Mouse (Mus musculus): ENCODE data around the gene Cops4. TPM values are rescaled to one million over a fixed set of nuclear protein-coding genes. Genes with fewer than 3 reads are reported as not detected.

The Cops4 gene
- polyA plus RNA-seq, 1 experiment from 2014 or later = 163 TPM

GRCm38 (mm10) chr5:100551952-100552351 lies 33.8 kb downstream of the Cops4 start:
- H3K9ac ChIP-seq (ENCODE audit: low read length) = no peak overlapping the region
- no peak for ATAC-seq (ENCODE audit: insufficient read depth, low FRiP score)
- no peak overlapping the region for H3K27ac ChIP-seq (ENCODE audit: low read length)
- peaks cover 11% of the 10 kb centered on the region; the same call in 1 of the 2 replicates for H3K36me3 ChIP-seq (ENCODE audit: control insufficient read depth, insufficient read depth, low read length)
- H3K4me2 ChIP-seq (ENCODE audit: low read depth, low read length) = no peak overlapping the region
- H3K27me3 ChIP-seq (ENCODE audit: control insufficient read depth, insufficient read depth, low read length) = no peaks in the 10 kb centered on the region
- WGBS = 64% methylated on average over 2 of the region's 2 CpGs
- H3K4me1 ChIP-seq (ENCODE audit: control insufficient read depth, insufficient read depth, low read length) = peaks cover 13% of the 10 kb centered on the region; the same call in 1 of the 2 replicates
- H3K4me3 ChIP-seq (replicated peaks; ENCODE audit: low read length) = no peak overlapping the region
- no peaks in the 10 kb centered on the region for H3K9me3 ChIP-seq (replicated peaks; ENCODE audit: control insufficient read depth, low read length)

DNA sequence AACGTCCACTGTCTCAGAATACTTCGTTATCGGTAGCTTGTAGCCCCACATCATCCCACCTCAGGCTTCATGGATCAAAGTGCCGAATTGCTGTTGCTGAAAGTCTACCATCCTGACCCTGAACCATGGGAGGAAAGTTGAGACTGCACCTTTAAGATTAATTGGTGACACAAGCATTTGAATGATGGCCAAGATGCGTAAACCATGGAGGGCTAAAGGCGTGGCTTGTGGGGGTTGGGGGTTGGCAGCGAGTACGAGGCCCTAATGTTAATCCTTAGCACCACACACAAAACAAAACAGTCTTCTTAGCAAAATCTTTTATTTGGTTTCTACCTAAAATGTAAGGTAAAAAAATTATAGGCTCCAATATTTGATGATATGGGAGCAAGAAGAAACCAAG lies 35.3 kb downstream of the Cops4 start:
- H3K4me3 ChIP-seq (replicated peaks; ENCODE audit: low read length) = no peak overlapping the region
- ATAC-seq (ENCODE audit: insufficient read depth, low FRiP score) = no peak
- H3K9me3 ChIP-seq (replicated peaks; ENCODE audit: control insufficient read depth, low read length) = no peaks in the 10 kb centered on the region
- no peak overlapping the region for H3K4me2 ChIP-seq (ENCODE audit: low read depth, low read length)
- no peak overlapping the region for H3K9ac ChIP-seq (ENCODE audit: low read length)
- H3K27ac ChIP-seq (ENCODE audit: low read length) = no peak overlapping the region
- H3K36me3 ChIP-seq (ENCODE audit: control insufficient read depth, insufficient read depth, low read length) = 0 out of 2 replicates have a peak, but pooled peaks cover 8% of the 10 kb centered on the region
- H3K4me1 ChIP-seq (ENCODE audit: control insufficient read depth, insufficient read depth, low read length) = peaks cover 13% of the 10 kb centered on the region; the same call in 1 of the 2 replicates
- WGBS = 39% methylated on average over 8 of the region's 8 CpGs
- H3K27me3 ChIP-seq (ENCODE audit: control insufficient read depth, insufficient read depth, low read length) = no peaks in the 10 kb centered on the region

GRCm38 (mm10) chr5:100557019-100557418 lies 38.9 kb downstream of the Cops4 start:
- Histone ChIP-seq H3K9me3 (replicated peaks; ENCODE audit: control insufficient read depth, low read length) (no peaks in the 10 kb centered on the region), H3K4me2 (ENCODE audit: low read depth, low read length) (no peak overlapping the region), H3K4me3 (replicated peaks; ENCODE audit: low read length) (no peak overlapping the region), H3K9ac (ENCODE audit: low read length) (no peak overlapping the region), H3K27me3 (ENCODE audit: control insufficient read depth, insufficient read depth, low read length) (no peaks in the 10 kb centered on the region), H3K4me1 (ENCODE audit: control insufficient read depth, insufficient read depth, low read length) (peaks cover 7% of the 10 kb centered on the region; the same call in 1 of the 2 replicates), H3K27ac (ENCODE audit: low read length) (no peak overlapping the region), H3K36me3 (ENCODE audit: control insufficient read depth, insufficient read depth, low read length) (no peaks in the 10 kb centered on the region)
- 74% methylated on average over 14 of the region's 14 CpGs for WGBS
- no peak for ATAC-seq (ENCODE audit: insufficient read depth, low FRiP score)

DNA sequence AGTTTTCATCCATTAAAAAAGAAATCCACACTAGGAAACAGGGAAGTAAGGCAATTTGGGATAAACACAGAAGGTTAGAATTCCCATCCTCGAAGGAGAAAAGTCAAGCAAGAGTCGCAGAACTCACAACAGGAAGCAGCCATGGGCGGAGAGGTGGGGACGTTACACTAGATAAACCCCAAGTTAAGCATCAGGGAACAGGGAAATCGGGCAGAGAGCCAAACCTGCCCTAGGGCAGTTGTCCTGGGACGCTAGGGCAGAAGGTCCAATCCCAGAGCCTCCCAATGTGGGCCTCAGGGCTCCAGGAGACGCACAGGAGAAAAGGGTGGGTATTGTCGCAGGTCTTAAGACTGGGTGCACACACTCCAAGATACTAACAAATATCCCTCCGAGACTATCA lies 39.4 kb downstream of the Cops4 start:
- 64% methylated on average over 9 of the region's 9 CpGs for WGBS
- ATAC-seq (ENCODE audit: insufficient read depth, low FRiP score) = no peak
- Histone ChIP-seq H3K4me3 (replicated peaks; ENCODE audit: low read length) (no peak overlapping the region), H3K27me3 (ENCODE audit: control insufficient read depth, insufficient read depth, low read length) (no peaks in the 10 kb centered on the region), H3K36me3 (ENCODE audit: control insufficient read depth, insufficient read depth, low read length) (no peaks in the 10 kb centered on the region), H3K9me3 (replicated peaks; ENCODE audit: control insufficient read depth, low read length) (no peaks in the 10 kb centered on the region), H3K27ac (ENCODE audit: low read length) (no peak overlapping the region), H3K4me2 (ENCODE audit: low read depth, low read length) (no peak overlapping the region), H3K9ac (ENCODE audit: low read length) (no peak overlapping the region), H3K4me1 (ENCODE audit: control insufficient read depth, insufficient read depth, low read length) (peaks cover 7% of the 10 kb centered on the region; the same call in 1 of the 2 replicates)

DNA sequence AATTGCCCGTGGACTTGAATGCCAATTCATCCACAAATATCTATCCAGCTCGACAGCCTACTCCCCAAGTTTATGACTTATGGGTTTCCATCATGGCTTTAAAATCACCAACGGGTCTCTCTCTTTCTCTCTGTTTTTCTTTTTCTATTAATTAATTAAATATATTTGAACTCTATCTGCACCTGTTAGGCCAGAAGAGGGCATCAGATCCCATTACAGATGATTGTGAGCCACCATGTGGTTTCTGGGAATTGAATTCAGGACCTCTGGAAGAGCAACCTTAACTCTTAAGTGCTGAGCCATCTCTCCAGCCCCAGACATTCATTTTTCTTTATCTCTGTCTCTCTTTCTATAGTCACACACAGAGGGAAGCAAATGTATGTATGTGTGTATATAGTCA lies 40.7 kb downstream of the Cops4 start:
- H3K9me3 ChIP-seq (replicated peaks; ENCODE audit: control insufficient read depth, low read length) = no peaks in the 10 kb centered on the region
- WGBS = 73% methylated on average over 3 of the region's 3 CpGs
- H3K4me1 ChIP-seq (ENCODE audit: control insufficient read depth, insufficient read depth, low read length) = peaks cover 3% of the 10 kb centered on the region; the same call in 1 of the 2 replicates
- H3K27me3 ChIP-seq (ENCODE audit: control insufficient read depth, insufficient read depth, low read length) = no peaks in the 10 kb centered on the region
- H3K4me3 ChIP-seq (replicated peaks; ENCODE audit: low read length) = no peak overlapping the region
- H3K36me3 ChIP-seq (ENCODE audit: control insufficient read depth, insufficient read depth, low read length) = no peaks in the 10 kb centered on the region
- ATAC-seq (ENCODE audit: insufficient read depth, low FRiP score) = no peak
- no peak overlapping the region for H3K9ac ChIP-seq (ENCODE audit: low read length)
- H3K4me2 ChIP-seq (ENCODE audit: low read depth, low read length) = no peak overlapping the region
- no peak overlapping the region for H3K27ac ChIP-seq (ENCODE audit: low read length)

- no peak overlapping the region for H3K27ac ChIP-seq (ENCODE audit: low read length)
- H3K9ac ChIP-seq (ENCODE audit: low read length) = no peak overlapping the region
- no peaks in the 10 kb centered on the region for H3K27me3 ChIP-seq (ENCODE audit: control insufficient read depth, insufficient read depth, low read length)
- H3K36me3 ChIP-seq (ENCODE audit: control insufficient read depth, insufficient read depth, low read length) = no peaks in the 10 kb centered on the region
- WGBS = 89% methylated on average over 7 of the region's 7 CpGs
- no peak overlapping the region for H3K4me3 ChIP-seq (replicated peaks; ENCODE audit: low read length)
- H3K9me3 ChIP-seq (replicated peaks; ENCODE audit: control insufficient read depth, low read length) = no peaks in the 10 kb centered on the region
- ATAC-seq (ENCODE audit: insufficient read depth, low FRiP score) = no peak
- no peak overlapping the region for H3K4me2 ChIP-seq (ENCODE audit: low read depth, low read length)
- 0 out of 2 replicates have a peak, but pooled peaks cover 1% of the 10 kb centered on the region for H3K4me1 ChIP-seq (ENCODE audit: control insufficient read depth, insufficient read depth, low read length)
Observed at GRCm38 (mm10) chr5:100559357-100559756, 41.2 kb downstream of the Cops4 start.

GRCm38 (mm10) chr5:100562702-100563101 lies 44.6 kb downstream of the Cops4 start:
- Histone ChIP-seq H3K27me3 (ENCODE audit: control insufficient read depth, insufficient read depth, low read length) (no peaks in the 10 kb centered on the region), H3K9me3 (replicated peaks; ENCODE audit: control insufficient read depth, low read length) (no peaks in the 10 kb centered on the region), H3K36me3 (ENCODE audit: control insufficient read depth, insufficient read depth, low read length) (no peaks in the 10 kb centered on the region), H3K9ac (ENCODE audit: low read length) (no peak overlapping the region), H3K27ac (ENCODE audit: low read length) (no peak overlapping the region), H3K4me2 (ENCODE audit: low read depth, low read length) (no peak overlapping the region), H3K4me1 (ENCODE audit: control insufficient read depth, insufficient read depth, low read length) (peaks cover 5% of the 10 kb centered on the region; the same call in 1 of the 2 replicates), H3K4me3 (replicated peaks; ENCODE audit: low read length) (no peak overlapping the region)
- ATAC-seq (ENCODE audit: insufficient read depth, low FRiP score) = no peak
- 81% methylated on average over 9 of the region's 9 CpGs for WGBS

GRCm38 (mm10) chr5:100566798-100567197 lies 48.7 kb downstream of the Cops4 start:
- WGBS = 61% methylated on average over 2 of the region's 2 CpGs
- Histone ChIP-seq H3K4me3 (replicated peaks; ENCODE audit: low read length) (no peak overlapping the region), H3K4me2 (ENCODE audit: low read depth, low read length) (peak overlapping the region; percentile 29; the same call in 1 of the 2 replicates), H3K27ac (ENCODE audit: low read length) (peak overlapping the region; percentile 53), H3K36me3 (ENCODE audit: control insufficient read depth, insufficient read depth, low read length) (no peaks in the 10 kb centered on the region), H3K27me3 (ENCODE audit: control insufficient read depth, insufficient read depth, low read length) (no peaks in the 10 kb centered on the region), H3K4me1 (ENCODE audit: control insufficient read depth, insufficient read depth, low read length) (peaks cover 27% of the 10 kb centered on the region), H3K9ac (ENCODE audit: low read length) (no peak overlapping the region), H3K9me3 (replicated peaks; ENCODE audit: control insufficient read depth, low read length) (no peaks in the 10 kb centered on the region)
- ATAC-seq (ENCODE audit: insufficient read depth, low FRiP score) = no peak

GRCm38 (mm10) chr5:100567258-100568032 lies 49.3 kb downstream of the Cops4 start:
- peaks cover 27% of the 10 kb centered on the region for H3K4me1 ChIP-seq (ENCODE audit: control insufficient read depth, insufficient read depth, low read length)
- H3K4me2 ChIP-seq (ENCODE audit: low read depth, low read length) = peak overlapping the region; percentile 29
- H3K27me3 ChIP-seq (ENCODE audit: control insufficient read depth, insufficient read depth, low read length) = no peaks in the 10 kb centered on the region
- H3K4me3 ChIP-seq (replicated peaks; ENCODE audit: low read length) = no peak overlapping the region; the same call in 1 of the 2 replicates
- H3K36me3 ChIP-seq (ENCODE audit: control insufficient read depth, insufficient read depth, low read length) = no peaks in the 10 kb centered on the region
- 35% methylated on average over 13 of the region's 13 CpGs for WGBS
- peak overlapping the region; percentile 73 for H3K27ac ChIP-seq (ENCODE audit: low read length)
- H3K9me3 ChIP-seq (replicated peaks; ENCODE audit: control insufficient read depth, low read length) = no peaks in the 10 kb centered on the region
- ATAC-seq (ENCODE audit: insufficient read depth, low FRiP score) = peak; percentile 35; the same call in 1 of the 2 replicates
- peak overlapping the region; percentile 17; the same call in 1 of the 2 replicates for H3K9ac ChIP-seq (ENCODE audit: low read length)

Measured in stomach, embryonic 16.5 days (tissue).